Mouse (Mus musculus) kidney, postnatal 10 days (tissue): ENCODE measurements around the gene Vav2.

Experiments
- DNase-seq: peaks from one replicate; pipeline ENCODE4 v3.0.0; 2021; ENCODE audit warnings: mixed read lengths

Gene Vav2

DNA sequence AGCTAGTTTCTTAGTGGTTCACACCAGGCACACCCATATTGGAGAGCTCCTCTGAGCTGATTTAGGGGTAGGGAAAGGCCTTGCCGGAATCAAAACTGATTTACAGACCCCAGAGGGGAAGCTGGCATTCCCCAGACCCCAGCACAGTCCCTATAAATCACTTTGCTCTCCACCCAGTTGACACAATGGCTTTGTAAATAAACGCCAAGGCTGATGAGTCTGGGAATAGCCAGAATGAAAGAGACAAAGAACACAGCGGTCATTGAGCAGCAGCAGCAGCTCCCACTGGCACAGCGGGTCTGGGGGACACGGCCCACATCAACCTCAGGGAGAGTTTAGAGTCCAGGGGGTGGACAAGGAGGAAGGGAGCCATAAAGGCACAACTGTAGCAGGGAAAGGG lies 65.0 kb downstream of the Vav2 start:
- no peak for DNase-seq

DNA sequence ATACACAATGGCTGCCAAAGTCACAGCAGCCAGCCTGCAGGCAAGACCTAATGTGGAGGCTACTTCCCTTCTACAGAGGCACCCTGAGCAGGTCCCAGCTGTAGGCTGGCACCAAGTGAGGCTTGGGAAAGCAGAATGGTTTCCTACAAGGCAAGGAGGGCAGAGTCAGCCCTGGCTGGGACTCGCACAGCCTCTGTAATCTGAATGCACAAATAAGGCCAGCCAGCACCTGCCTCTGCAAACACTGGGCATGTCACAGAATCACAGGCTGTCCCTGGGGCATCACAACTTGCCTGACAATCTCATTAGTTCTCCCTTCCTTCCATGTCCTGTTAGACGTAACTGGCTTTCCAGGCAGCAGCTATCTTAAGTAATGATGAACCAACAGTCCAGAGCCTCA lies 68.4 kb downstream of the Vav2 start:
- DNase-seq, result no peak

DNA sequence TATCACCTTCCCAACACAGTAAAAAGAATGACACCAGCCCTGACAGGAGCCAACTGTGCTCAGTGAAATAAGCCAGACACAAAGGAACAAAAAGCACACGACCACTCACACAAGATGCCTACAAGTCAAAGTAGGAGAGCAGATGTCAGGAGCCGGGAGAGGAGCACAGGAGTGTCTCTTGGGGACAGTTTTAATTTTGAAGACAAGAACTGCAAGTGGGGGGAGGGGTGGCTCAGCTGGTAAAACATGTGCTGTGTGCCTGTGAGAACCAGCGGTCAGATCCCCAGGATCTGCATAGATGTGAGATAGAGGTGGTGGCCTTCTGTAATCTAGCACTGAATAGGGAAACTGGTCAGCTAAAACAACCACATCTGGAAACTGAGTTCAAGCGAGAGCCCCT lies 71.1 kb downstream of the Vav2 start:
- no peak for DNase-seq

DNA sequence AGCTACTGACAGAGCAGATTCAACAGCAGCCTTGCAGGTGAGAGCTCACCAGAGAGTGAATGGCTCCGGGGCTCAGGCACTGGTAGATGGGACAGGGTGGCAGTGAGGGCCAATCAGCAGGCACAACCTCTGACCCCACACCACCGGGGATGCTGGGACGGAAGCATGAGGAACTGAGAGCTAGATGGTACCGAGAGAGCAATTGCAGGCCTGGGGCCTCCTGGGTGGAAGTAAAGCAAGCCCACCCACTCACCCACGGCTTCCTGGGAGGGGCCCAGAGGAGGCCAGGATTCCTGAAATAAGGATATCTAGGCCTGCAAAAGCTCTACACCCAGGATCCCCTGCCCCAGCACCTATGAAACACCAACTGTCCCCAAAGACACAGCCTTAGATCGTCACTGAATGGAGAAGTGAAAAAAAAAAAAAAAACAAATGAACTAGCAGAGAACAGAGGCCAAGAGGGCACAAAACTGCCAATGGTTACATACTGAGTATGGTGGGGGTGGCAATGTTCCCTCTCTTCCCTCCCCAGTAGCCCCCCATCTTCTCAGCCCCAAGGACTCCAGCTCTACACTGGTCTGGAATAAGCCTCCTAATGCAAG lies 72.1 kb downstream of the Vav2 start:
- DNase-seq, result no peak

DNA sequence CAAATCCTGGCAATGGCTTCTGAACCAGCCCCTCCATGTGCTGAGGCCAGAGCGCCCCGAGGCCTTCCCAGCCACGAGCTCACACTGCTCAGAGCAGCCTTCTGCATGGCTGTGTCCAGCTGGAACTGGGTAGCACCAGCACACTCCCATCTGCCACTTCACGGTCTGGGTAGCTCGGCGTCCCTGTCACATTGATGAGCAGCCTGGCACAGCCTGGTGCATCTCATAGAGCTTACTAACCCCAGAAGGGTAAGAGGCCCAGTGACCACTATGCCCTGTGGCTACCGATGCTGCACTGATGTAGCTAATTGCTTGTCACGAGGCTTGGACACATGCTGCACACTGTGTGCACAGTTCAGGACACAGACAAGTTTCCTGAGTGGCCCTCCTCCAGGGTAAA lies 74.1 kb downstream of the Vav2 start:
- no peak for DNase-seq

DNA sequence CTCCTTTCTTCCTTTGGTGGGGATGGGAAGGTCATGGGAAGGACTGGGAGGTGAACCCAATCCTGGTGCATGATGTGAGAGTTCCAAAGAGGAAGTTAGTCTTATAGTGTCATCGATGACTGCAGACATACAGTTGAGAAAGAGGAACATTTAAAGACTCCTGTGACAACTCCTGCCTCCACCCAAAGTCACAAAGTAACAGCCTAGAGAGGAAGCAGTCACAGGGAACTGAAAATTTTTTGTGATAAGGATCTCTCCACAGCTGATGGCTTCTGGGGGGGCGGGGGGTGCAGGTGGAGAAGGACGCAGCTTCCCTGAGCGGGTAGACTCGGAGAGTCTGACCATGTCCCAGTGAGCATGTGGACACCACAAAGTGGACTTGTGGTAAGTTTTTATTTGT lies 76.5 kb downstream of the Vav2 start:
- no peak for DNase-seq

DNA sequence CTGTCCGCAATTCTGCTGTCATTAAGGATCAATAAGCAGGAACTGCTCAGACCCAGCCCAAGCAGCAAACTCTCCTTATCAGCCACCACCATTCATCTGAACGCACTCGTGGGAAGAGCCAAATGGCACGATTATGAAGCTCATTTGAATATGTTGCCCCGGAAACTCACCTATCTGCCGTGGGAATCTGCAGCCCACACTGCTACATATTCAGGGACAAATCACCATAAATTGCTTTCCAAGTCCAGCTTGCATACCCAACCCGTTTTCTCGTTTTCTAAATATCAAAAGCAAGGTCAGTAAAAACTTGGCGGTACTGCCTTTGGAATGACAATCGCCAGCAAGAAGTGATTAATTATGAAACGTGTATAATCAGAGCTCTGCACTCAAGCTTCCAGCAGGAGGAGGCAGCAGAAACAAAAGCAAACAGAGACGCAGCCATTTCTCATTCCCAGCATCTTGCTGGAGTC lies 82.8 kb downstream of the Vav2 start:
- DNase-seq, result no peak

DNA sequence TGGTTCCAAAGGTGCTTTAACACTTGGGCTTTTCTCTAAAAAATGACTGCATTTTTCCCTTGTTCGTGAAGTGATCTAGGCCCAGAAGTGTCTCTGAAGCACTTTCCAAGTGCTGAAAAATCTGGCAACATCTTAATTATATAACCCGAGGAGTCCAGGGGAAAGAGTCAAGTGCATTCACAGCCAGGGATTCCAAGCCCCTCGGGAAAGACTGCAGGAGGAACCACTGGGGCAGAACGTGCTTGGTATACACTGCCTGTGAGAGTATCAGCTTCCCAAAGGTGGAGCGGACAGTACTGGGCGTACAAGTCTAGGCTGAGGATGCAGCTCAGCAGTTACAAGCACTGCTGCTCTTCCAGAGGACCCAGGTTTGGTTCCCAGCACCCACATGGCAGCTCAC lies 86.2 kb downstream of the Vav2 start:
- no peak for DNase-seq

DNA sequence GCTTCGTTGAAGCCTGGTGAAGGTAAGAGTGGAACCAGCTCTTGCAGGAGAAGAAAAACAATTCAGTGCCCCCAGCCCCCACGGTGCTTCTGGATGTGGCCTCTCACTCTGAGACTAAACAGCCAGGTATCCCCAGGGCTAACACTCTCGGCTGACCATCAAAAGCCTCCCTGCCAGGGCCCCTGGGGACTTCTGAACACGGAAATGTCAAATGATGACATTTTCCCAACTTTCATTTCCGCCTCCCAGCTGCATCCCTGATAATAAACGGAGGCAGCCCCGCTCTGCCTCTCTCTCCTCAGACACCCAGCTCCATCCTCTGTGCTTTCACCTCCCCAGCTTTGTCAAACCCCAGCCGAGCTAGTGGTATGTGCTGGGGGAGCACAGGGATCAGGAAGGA lies 87.8 kb downstream of the Vav2 start:
- DNase-seq, result peak; percentile 48

DNA sequence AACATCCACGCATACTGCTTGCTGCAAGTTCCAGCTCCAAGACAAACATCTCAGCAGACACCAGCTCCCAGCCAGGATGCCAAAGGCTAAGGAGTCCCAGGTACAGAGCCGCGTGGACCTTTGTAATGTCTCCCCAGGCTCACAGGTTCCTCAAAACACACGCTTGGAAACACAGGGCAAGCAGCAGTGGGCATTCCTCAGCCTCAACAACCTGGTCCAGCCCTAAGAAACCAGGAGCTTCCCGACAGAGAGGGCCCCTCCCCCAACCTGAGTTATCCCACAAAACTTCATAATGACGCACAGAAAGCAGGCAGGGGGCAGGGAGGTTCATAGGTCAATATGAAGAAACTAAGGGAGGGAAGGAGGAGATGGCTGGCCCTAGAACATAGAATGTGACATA lies 89.6 kb downstream of the Vav2 start:
- no peak for DNase-seq

DNA sequence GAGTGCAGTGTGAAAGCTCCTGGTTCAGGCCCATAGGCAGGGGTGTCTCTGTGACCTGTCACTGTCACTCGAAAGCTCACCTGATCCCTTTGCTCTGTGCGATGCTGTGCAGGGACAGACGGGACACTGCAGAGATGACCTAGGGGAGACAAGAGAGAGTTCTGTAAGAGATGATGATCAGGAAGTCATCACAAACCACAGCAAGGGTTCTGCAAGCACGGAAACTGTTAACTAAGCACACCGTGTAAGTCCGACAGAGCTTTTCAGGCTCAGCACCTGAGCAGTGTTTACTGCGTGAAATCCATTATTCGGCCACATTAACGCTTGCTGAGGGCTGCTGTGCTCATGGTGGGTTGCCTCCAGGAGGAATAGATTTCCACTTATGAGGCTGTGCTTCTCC lies 90.2 kb downstream of the Vav2 start:
- DNase-seq, result no peak

DNA sequence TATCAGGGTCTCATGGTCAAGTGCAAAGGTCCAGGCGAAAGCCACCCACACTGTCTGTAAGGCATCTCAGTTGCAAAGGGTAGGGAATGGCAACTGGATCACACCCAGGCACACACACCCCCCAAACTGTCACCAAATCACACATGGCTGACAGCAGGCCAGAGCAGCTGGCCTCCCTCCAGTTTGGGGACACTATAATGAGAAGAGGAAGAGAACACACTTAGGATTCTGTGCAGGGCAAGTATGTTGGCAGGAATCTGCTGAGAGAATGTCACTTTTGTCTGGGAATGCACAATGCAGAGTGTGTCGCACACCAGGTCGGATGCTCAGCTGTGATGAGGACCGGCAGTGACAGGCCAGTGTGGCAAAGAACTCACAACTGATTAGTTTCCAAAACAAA lies 92.0 kb downstream of the Vav2 start:
- DNase-seq, result peak; percentile 46

DNA sequence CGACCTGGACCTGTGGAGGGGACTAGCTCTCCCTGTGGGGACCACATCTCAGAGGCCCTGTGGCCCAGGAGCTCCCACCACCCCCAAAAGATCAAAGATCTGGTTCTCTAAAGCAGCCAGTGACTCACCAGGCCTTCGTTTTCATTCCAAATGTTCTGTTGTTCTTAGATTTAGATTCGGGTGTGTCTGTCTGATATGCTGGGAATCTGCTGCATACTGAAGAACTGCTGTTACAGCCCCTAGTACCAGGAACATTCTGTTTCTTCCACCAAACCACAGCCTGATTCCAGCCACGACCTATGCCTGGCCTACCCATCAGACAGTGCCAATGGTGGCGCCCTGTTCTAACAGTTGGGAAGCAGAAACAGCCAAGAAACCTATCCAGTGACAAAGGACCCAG lies 95.3 kb downstream of the Vav2 start:
- no peak for DNase-seq

DNA sequence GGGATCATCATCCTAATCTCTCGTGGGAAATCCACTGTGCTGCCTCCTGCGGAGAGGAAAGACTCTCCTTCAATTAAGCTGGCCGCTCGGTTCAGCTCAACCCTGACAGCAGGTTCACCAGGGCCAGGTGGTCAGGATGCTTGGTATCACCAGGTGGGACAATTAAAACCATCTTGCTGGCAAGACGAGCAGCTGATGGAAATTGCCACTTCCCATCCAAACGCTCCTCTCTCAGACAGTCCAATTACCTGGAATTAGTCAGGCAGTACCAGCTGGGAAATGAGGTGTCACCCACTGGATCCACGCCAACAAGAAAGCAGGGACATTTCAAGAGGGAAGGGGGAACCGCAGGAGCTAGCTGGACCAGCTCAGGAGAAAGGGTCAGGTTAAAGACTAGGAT lies 96.4 kb downstream of the Vav2 start:
- DNase-seq, result no peak

DNA sequence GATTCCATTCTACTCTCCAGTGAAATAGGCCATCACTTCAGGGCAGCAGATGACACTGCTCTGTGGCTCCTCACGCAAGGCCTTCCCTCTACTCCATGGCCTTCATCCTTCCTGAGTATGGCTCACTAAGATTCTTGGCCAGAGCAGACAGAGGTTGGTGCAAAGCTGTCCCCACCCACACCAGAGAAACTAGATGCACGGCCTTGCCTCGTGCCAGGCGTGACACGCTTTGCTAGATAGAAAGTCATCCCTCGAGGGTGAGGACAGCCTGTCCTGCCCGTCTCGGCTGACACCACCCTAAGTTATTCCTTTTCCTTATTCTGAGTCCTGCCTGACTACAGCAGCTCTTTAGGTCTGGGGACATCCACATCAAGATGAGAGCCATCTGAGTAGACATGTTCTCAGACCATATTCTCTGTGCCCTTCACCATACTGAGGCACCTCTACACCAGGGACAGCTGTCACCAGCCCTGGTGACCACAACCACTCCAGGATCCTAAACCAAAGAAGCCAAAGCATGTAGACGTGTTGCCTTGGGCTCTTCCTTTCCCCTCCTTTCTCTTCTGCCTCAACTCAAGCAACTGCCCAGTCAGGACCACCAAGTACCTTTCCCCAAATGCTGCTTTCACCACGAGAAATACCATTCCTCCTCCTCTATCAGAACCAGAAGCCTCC lies 97.3 kb downstream of the Vav2 start:
- DNase-seq, result no peak

DNA sequence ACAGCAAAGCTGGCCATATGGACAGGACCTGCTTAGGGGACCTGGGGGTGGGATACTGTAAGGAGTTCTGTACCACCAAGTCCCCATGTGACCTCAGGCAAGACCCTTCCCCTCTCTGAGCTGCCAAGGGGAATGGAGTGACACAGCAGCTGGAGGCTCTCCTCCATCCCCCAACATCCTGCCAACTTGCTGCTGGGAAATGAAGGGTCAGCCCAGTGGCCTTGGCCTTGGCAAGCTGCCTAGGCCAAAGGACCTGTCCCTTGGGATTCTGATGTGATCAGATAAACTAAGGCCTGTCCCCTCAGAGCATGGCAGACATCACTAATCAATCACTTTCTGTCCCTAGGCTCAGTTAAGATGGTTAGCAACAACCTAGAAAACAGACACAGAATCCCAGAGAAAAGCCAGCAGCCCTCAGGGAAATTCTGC lies 98.2 kb downstream of the Vav2 start:
- DNase-seq, result peak; percentile 81

DNA sequence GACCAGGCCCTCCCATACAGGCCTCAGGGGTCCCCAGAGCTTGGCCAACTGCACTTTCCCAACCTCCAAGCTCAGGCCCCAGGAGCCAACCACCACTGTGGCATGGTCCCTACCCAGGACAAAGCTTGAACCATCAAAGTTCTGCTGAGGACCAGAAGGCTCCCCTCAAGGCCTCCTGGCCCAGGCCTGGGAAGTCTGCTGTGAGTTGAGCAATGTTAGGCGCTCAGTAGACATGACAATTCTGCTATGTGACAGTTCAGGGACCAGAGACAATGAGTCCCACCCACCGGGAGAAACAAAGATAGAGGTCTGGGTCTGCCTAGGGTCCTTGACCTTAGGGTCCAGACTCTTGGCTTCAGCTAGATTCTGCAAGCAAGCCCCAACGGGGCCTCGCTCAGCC lies 98.9 kb downstream of the Vav2 start:
- DNase-seq, result no peak

DNA sequence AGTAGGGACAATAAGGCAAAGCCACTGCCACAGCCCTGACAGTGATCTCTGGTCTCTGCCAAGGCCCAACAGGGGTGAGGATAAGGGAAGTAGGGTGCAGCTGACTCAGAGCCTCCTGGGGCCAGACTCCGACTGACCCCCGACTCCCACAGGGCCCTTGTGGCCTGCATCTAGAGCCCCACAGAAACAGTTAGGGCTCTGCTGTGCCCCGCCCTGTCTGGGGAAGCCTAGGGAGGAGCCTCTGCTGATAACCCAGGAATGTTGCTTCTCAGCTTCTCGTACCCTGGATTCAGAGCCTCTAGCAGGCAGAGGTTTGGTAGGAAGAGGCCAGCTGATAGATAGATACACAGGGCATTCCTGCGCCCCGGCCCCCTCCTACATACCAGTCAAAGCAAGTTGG lies 99.8 kb downstream of the Vav2 start:
- no peak for DNase-seq

DNA sequence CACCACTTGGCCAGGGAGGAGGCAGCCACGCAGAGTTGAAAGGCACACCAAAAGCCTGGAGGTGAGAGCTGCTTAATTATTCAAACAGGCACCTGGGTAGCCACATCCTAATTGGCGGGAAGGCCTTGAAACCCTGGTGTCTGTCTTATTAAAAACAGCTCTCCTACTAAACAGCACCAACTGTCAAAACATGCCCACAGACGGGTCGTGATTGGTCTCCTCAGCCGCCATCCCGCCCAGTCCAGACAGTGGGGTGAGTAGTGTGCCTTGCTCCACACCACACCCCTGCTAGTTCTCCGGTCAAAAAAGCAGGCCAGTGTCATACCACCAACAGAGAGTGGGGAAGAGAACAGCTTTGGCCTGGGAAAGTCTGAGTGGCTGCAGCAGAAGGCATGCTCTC lies 100.5 kb downstream of the Vav2 start:
- no peak for DNase-seq

DNA sequence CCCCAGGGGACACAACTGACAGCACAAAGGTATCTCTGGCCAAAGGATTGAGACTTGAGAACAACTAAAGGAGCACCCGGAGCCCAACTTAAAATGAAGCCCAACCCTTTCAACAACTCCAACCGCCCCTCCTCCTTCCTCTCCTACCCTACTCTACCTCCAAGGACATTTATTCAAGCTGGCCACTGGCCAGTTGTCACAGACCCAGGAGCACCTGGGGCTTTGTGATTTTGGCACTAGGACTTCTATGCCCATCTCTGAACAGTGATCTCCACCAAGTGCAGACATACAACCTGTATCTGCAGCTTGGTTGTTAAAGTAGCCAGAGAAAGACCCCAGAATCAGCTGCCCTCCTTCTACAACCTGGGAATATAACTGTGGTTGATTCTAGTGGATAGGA lies 102.1 kb downstream of the Vav2 start:
- DNase-seq, result no peak

DNA sequence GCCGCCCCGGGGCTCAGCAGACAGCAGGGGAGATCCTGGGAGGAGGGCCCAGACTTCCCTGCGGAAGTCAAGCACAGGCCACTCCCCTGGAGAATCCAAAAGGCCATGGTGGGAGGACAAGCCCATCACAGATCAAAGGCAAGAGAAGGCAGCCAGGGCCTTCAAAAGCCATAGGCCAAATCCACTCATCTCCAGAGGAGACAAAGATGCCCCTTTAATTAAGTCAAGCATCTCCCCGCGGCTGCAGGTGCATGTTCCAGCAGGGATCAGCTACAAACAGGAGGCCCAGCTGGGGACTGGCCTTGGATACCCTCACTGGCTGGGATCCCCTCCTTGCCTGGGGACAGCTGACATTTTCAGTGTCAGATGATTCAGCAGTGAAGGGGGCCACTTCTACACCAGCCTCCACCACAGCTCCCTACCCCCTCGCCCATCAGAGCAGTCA lies 105.4 kb downstream of the Vav2 start:
- no peak for DNase-seq

DNA sequence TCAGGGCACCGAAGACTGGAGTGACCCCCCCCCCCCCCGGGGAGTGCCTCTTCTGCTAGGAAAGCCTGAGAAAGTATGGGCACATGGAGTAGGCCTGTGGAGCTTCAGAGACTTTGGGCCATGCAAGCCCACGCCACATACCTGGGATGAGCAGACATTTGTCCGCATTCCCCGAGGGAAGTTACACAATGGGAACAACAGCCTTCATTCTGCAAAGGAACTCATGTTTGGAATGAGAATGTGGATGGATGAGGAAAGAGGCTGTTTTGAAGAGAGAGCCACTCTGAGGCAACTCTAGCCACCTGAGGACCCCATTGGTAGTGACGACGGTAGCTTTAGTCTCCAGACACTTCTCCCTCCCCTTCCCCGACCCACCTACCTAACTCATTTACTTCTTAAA lies 106.0 kb downstream of the Vav2 start:
- DNase-seq, result no peak

DNA sequence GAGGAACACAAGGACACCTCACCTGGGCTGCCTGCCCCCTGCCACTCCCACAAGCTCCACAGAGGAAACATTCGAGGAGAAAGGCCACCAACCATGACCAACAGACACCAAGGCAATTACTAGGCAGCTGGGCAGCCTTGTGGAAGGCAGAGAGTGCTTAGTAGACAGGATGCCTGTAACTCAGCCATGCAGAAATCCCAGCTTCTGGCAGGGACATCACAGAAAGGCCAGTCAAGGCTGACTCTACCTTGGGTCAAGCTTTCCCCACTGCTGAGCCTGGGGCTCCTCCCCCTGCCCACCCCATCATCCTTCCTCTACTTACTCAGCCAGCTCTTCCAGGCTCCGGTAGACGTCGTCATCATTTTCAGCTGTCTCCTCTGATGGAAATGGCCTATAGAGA lies 108.2 kb downstream of the Vav2 start:
- DNase-seq, result peak; percentile 78

DNA sequence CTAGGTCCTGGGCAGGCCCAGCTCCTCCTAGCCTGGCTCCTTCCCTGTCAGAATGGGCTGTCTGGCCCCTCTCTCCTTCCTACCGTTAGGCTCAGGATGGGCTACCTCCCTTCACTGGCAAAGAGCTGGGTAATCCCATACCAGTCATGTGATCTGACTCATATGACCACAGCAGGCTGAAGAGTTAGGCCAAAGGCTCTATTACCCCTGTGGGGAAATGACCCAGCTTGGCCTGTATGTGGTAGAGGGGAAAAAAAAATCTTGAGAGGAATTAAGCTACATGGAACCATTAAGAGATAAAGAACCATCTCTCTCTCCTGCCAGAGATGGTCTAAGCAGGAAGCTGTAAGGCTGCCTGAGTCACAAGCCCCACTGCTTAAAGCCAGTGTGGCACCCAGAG lies 108.6 kb downstream of the Vav2 start:
- DNase-seq, result no peak

DNA sequence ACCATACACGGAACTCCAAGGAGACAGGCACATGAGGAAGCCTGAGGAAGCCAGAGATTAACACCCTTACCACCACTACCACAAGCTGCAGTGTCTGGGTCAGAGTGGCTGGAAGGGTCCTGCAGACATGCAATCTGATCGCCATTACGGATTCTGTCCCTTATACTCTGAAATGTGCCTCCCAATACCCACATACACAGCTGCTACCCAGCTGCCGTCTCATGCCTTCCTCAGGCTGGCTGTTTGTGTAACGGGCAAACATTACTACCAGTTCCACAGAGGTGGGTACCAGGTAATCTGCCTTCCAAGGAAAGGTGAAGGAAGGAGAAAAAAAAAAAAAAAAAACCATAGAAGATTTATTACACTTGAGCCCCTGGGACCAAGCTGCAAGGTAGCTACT lies 110.7 kb downstream of the Vav2 start:
- DNase-seq, result no peak
